Mouse (Mus musculus) heart, adult 2 months (tissue): ENCODE data around the gene Avpr1b. TPM values are rescaled to one million over a fixed set of nuclear protein-coding genes. Genes with fewer than 3 reads are reported as not detected.

Source experiments
- DNase-seq, 2 experiments: peaks; one replicate each; pipeline ENCODE4 v3.0.0; 2021
- H3K27ac ChIP-seq: fragments of 200-600 bp; 2 replicates; pipeline ENCODE4 v1.8.1; 2022
- H3K27me3 ChIP-seq: fragments of 200-500 bp; 2 replicates; pipeline ENCODE4 v1.6.1; 2012; ENCODE audit warnings: mild to moderate bottlenecking, low read length, inconsistent platforms, mixed read lengths; ENCODE audit not compliant: control insufficient read depth, insufficient read depth
- H3K36me3 ChIP-seq: fragments of 200-500 bp; 2 replicates; pipeline ENCODE4 v1.6.1; 2012; ENCODE audit warnings: low read length, inconsistent platforms; ENCODE audit not compliant: control insufficient read depth, insufficient read depth
- H3K4me1 ChIP-seq: fragments of 200-500 bp; 2 replicates; pipeline ENCODE4 v1.6.1; 2011; ENCODE audit warnings: low read length; ENCODE audit not compliant: control insufficient read depth, insufficient read depth
- H3K4me3 ChIP-seq: fragments of 200-600 bp; 2 replicates; pipeline ENCODE4 v1.8.1; 2022
- H3K79me2 ChIP-seq: fragments of 200-500 bp; replicated peaks from 2 replicates; pipeline ENCODE4 v1.6.1; 2012; ENCODE audit warnings: mild to moderate bottlenecking, inconsistent platforms, low read length, moderate library complexity, mixed read lengths; ENCODE audit not compliant: control insufficient read depth, insufficient read depth
- H3K9ac ChIP-seq: fragments of 200-500 bp; 2 replicates; pipeline ENCODE4 v1.6.1; 2012; ENCODE audit warnings: low read depth, mild to moderate bottlenecking, control low read depth, inconsistent platforms, low read length, mixed read lengths
- CTCF ChIP-seq: fragments of 200-600 bp; IDR thresholded peaks from 2 replicates; pipeline ENCODE4 v1.8.1; 2022; ENCODE audit warnings: antibody characterized with exemption, mild to moderate bottlenecking, moderate library complexity
- EP300 ChIP-seq: fragments of 200-500 bp; IDR thresholded peaks from 2 replicates; pipeline ENCODE4 v1.6.1; 2011; ENCODE audit warnings: low read depth, low read length, control low read depth; ENCODE audit not compliant: insufficient read depth
- POLR2A ChIP-seq: fragments of 200-500 bp; IDR thresholded peaks from 2 replicates; pipeline ENCODE4 v1.6.1; 2011; ENCODE audit warnings: mild to moderate bottlenecking, low read depth, low read length, control low read depth; ENCODE audit not compliant: insufficient read depth
- WGBS: fragments of 180-500 bp; shearing (Covaris S2); methylation state at CpG from one replicate; pipeline ENCODE4 v1.1.7; 2018; 5-methylcytosine and 5-hydroxymethylcytosine counted together
- intact Hi-C: fragments of 180-260 bp; cut with DNase I; formaldehyde crosslinking; loops from one replicate; pipeline ENCODE4 v1.15.1; 2025
- polyA plus RNA-seq: library from polyadenylated mRNA; depleted of rRNA; stranded (reverse); fragments of >200 nt; gene quantifications from 2 replicates; pipeline ENCODE4 v1.2.3, GENCODE M21; 2012
- total RNA-seq, 2 experiments: library from RNA; stranded (reverse); gene quantifications; 2 replicates each; pipeline ENCODE4 v1.2.3; 2021

Gene Avpr1b
- total and polyA plus RNA-seq, 3 experiments = not detected

DNA sequence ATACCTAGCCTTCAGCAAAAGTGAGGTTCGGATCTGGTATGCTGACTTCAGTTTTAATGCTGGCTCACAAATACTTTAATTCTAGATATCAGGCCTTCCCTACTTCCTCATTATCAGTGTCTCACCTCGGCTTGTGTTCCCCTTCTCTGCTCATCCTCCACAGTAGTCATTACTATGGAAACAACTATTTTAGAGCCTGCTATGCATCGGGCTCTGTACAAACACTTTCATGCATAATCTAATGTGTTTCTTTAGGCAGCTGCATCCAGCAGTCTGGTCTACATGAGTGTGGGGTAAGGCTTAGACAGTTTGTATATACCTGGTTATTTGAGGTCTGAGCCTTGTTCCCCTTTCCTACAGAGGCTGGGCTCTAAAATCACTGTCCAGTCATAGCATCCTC, 15.4 kb upstream of the Avpr1b start:
- DNase-seq = no peak
- Histone ChIP-seq H3K4me1 (no peaks in the 10 kb centered on the region), H3K9ac (no peak overlapping the region), H3K36me3 (no peaks in the 10 kb centered on the region), H3K27ac (no peak overlapping the region), H3K4me3 (no peak overlapping the region), H3K79me2 (no peaks in the 10 kb centered on the region), H3K27me3 (no peaks in the 10 kb centered on the region)
- TF ChIP-seq EP300 (no peak), CTCF (no peak), POLR2A (no peak)
- WGBS = 81% methylated on average over 3 of the region's 3 CpGs
- intact Hi-C loops = no loop called here

GRCm38 (mm10) chr1:131586836-131587235, 12.2 kb upstream of the Avpr1b start:
- Histone ChIP-seq H3K4me3 (no peak overlapping the region), H3K79me2 (no peaks in the 10 kb centered on the region), H3K27me3 (no peaks in the 10 kb centered on the region), H3K36me3 (no peaks in the 10 kb centered on the region), H3K27ac (no peak overlapping the region), H3K4me1 (no peaks in the 10 kb centered on the region), H3K9ac (no peak overlapping the region)
- DNase-seq = no peak
- intact Hi-C loops = no loop called here
- 36% methylated on average over 8 of the region's 8 CpGs for WGBS
- no peak for TF ChIP-seq POLR2A
- TF ChIP-seq EP300 = no peak
- no peak for TF ChIP-seq CTCF

GRCm38 (mm10) chr1:131600314-131600713, 1.3 kb downstream of the Avpr1b start:
- no peak for DNase-seq
- H3K4me1 ChIP-seq = no peaks in the 10 kb centered on the region
- H3K9ac ChIP-seq = no peak overlapping the region
- no peaks in the 10 kb centered on the region for H3K36me3 ChIP-seq
- WGBS = 38% methylated on average over 11 of the region's 11 CpGs
- no peaks in the 10 kb centered on the region for H3K79me2 ChIP-seq
- H3K27me3 ChIP-seq = peaks cover 3% of the 10 kb centered on the region; the same call in 1 of the 2 replicates
- intact Hi-C loops = no loop called here
- H3K27ac ChIP-seq = no peak overlapping the region
- TF ChIP-seq CTCF = peak; percentile 29; the same call in 1 of the 2 replicates
- TF ChIP-seq POLR2A = no peak
- no peak overlapping the region for H3K4me3 ChIP-seq

DNA sequence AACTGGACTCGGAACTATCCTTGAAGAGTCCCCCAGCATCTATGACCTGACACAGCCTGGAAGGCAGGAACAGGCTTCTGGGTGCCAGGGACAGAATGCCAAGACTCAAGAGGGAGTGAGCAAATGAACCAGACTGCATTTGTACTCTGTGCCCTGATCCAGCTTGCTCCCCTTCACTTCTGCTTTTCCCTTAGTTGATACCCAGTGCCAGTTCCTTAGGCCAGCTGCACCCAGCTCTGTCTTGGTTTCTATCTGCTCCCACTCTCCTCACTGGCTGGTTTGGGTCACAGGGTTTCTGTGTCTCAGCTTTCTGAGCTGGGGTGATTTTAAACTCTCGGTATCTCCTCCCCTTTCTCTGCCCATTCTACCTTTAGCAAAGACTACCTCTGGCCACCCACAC, 7.7 kb downstream of the Avpr1b start:
- no peak overlapping the region for H3K27ac ChIP-seq
- DNase-seq = no peak
- no peaks in the 10 kb centered on the region for H3K4me1 ChIP-seq
- no peak for TF ChIP-seq EP300
- TF ChIP-seq POLR2A = no peak
- no peak for TF ChIP-seq CTCF
- H3K36me3 ChIP-seq = no peaks in the 10 kb centered on the region
- no peaks in the 10 kb centered on the region for H3K27me3 ChIP-seq
- H3K9ac ChIP-seq = no peak overlapping the region
- H3K4me3 ChIP-seq = no peak overlapping the region
- WGBS = 74% methylated on average over 2 of the region's 2 CpGs
- H3K79me2 ChIP-seq = no peaks in the 10 kb centered on the region
- intact Hi-C loops = no loop called here

DNA sequence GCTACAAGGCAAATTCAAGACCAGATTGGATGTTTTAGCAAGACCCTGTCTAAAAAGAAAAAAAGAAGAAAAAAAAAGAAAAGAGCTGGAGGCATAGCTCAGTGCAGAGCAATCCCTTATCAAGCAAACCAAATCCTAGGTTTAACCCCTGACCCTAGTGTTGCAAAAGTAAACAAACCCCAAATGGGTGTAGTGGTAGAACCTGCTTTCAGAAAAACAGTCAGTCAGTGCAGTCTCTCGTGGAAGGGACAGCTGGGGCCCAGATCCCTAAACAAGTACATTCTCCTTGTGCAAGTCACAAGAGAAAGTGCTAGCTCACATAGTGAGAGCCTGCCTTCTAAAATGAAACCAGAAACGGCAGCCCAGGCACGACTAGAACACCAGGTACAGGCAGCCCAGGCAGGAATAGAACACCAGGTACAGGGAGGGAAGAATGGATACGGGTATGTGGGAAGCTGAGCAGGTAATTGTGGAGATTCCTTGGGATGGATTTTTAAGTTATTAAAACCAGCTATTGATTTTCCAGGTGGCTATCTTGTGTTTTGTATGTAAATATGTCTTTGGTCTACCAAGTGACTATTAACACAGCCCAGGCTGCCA, 13.6 kb downstream of the Avpr1b start:
- TF ChIP-seq EP300 = no peak
- no peak for TF ChIP-seq CTCF
- TF ChIP-seq POLR2A = no peak
- no peaks in the 10 kb centered on the region for H3K4me1 ChIP-seq
- no peak overlapping the region for H3K9ac ChIP-seq
- intact Hi-C loops = loop anchor here (1.0 to 5.0 kb wide), 3 partner anchors 46 to 235 kb away; no protein-coding TSS in a partner anchor
- H3K36me3 ChIP-seq = no peaks in the 10 kb centered on the region
- no peak overlapping the region for H3K4me3 ChIP-seq
- no peak for DNase-seq
- H3K27me3 ChIP-seq = no peaks in the 10 kb centered on the region
- H3K27ac ChIP-seq = no peak overlapping the region
- H3K79me2 ChIP-seq = no peaks in the 10 kb centered on the region
- 56% methylated on average over 4 of the region's 4 CpGs for WGBS

DNA sequence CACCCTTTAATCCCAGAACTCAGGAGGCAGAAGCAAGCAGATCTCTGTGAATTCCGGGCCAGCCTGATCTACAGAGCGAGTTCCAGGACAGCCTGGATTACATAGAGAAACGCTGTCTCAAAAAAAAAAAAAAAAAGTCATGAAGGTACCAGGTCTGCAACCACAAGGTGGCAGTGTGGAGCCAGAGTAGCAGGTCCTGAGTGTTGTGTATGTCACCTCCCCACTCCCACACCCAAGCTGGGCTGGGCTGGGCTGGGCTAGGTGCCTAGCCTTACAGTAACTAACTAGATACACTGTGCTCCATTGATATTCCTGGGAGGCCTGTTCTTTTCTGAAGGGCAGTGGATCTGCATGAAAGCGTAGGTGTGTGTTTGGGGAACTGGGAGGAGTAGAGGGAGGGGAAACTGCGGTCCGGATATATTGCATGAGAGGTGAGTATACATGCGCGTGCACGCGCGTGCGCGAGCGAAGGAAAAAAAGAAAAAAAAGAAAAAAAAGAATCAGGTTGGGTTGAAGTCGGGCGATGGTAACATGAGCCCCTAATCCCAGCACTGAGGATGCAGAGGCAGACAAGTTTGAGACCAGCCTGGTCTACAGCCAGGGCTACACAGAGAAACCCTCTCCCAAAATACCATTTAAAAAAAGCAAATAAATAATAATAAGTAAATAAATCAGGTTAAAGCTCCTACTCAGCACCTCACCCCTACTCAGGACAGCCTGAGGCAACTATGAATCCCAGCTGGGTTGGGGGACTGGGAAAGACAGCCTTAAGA, 14.5 kb downstream of the Avpr1b start:
- peak; percentile 72 for DNase-seq
- TF ChIP-seq POLR2A (no peak), CTCF (peak; percentile 77), EP300 (0 out of 2 replicates have a peak, but pooled peaks have one; percentile 15)
- H3K79me2 ChIP-seq = no peaks in the 10 kb centered on the region
- no peaks in the 10 kb centered on the region for H3K27me3 ChIP-seq
- no peak overlapping the region for H3K27ac ChIP-seq
- intact Hi-C loops = loop anchor here (1.0 to 5.0 kb wide), 3 partner anchors 45 to 234 kb away; no protein-coding TSS in a partner anchor
- H3K9ac ChIP-seq = no peak overlapping the region
- H3K4me1 ChIP-seq = no peaks in the 10 kb centered on the region
- H3K4me3 ChIP-seq = no peak overlapping the region
- 74% methylated on average over 16 of the region's 16 CpGs for WGBS
- no peaks in the 10 kb centered on the region for H3K36me3 ChIP-seq
